Mouse (Mus musculus) kidney, adult 2 months (tissue): ENCODE data around the gene Vps29.

Source experiments
- CTCF ChIP-seq: fragments of 200-500 bp; conservative IDR thresholded peaks from 2 replicates; pipeline ENCODE4 v1.5.1; 2011; ENCODE audit warnings: low read depth, mild to moderate bottlenecking, control low read depth, low read length, moderate library complexity, mixed read lengths; ENCODE audit not compliant: insufficient read depth, insufficient read length
- POLR2A ChIP-seq: fragments of 200-500 bp; IDR thresholded peaks from one replicate; pipeline ENCODE4 v1.6.1; 2011; ENCODE audit warnings: low read depth, low read length, control low read depth

DNA sequence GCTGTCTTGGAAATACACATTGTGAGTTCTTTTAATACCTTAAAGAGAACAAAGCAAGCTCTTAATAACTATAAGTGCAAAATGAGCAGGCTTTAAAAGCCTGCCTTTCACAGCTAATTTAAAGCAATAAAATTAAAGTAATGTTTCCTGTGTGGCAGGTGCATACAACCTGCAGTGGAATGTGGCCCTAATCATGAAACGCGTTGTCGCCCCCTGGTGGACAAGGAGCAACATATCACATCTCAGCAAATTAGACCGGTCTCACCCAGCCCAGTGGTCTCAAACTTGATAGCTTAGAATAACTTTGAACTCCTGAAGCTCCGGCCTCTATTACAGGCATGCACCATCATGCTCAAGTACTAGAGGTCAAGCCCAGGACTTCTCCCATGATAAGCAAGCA is 9.9 kb upstream of the Vps29 start:
- TF ChIP-seq CTCF (peak; percentile 93), POLR2A (no peak)
